Mouse (Mus musculus) midbrain, postnatal 0 days (tissue): ENCODE results near the gene Lamc1. TPM values are rescaled to one million over a fixed set of nuclear protein-coding genes. Genes with fewer than 3 reads are reported as not detected.

Experiments
- ATAC-seq: fragments of 200-750 bp; cut with Nextera tagmentation; 2 replicates; pipeline ENCODE4 v1.8.0; 2017; ENCODE audit warnings: moderate number of reproducible peaks, mild to moderate bottlenecking, moderate TSS enrichment, moderate library complexity; ENCODE audit not compliant: low FRiP score
- DNase-seq: peaks from one replicate; pipeline ENCODE4 v3.0.0-alpha.2; 2015; ENCODE audit warnings: low spot score
- H3K27ac ChIP-seq: fragments of 300-500 bp; sonication (generic); 2 replicates; pipeline ENCODE4 v1.5.1; 2014; ENCODE audit warnings: low read depth, mild to moderate bottlenecking, low read length, mixed read lengths
- H3K27me3 ChIP-seq: fragments of 300-500 bp; sonication (generic); 2 replicates; pipeline ENCODE4 v1.6.1; 2014; ENCODE audit warnings: low read length, control low read depth, mixed read lengths; ENCODE audit not compliant: insufficient read depth
- H3K36me3 ChIP-seq: fragments of 300-500 bp; sonication (generic); 2 replicates; pipeline ENCODE4 v1.6.1; 2014; ENCODE audit warnings: low read length, control low read depth, mixed read lengths; ENCODE audit not compliant: insufficient read depth
- H3K4me1 ChIP-seq: fragments of 300-500 bp; sonication (generic); 2 replicates; pipeline ENCODE4 v1.6.1; 2014; ENCODE audit warnings: mild to moderate bottlenecking, control low read depth, antibody characterized with exemption, low read length, mixed read lengths; ENCODE audit not compliant: insufficient read depth
- H3K4me2 ChIP-seq: fragments of 300-500 bp; sonication (generic); 2 replicates; pipeline ENCODE4 v1.6.1; 2014; ENCODE audit warnings: low read depth, mild to moderate bottlenecking, low read length, mixed read lengths; ENCODE audit not compliant: poor library complexity, severe bottlenecking
- H3K4me3 ChIP-seq: fragments of 300-500 bp; sonication (generic); 2 replicates; pipeline ENCODE4 v1.5.1; 2014; ENCODE audit warnings: low read depth, mild to moderate bottlenecking, low read length, moderate library complexity
- H3K9ac ChIP-seq: fragments of 300-500 bp; sonication (generic); replicated peaks from 2 replicates; pipeline ENCODE4 v1.6.1; 2014; ENCODE audit warnings: mild to moderate bottlenecking, low read length, moderate library complexity, mixed read lengths; ENCODE audit not compliant: poor library complexity, severe bottlenecking
- H3K9me3 ChIP-seq: fragments of 300-500 bp; sonication (generic); 2 replicates; pipeline ENCODE4 v1.6.1; 2016; ENCODE audit warnings: low read length, control low read depth
- CTCF ChIP-seq: IDR thresholded peaks from 2 replicates; pipeline ENCODE4 v1.5.1; 2016; ENCODE audit warnings: antibody characterized with exemption, mild to moderate bottlenecking
- WGBS: fragments of 180-500 bp; shearing (Covaris S2); extraction: QIAGEN DNeasy Blood & Tissue Kit; methylation state at CpG from one replicate; pipeline ENCODE4 v1.1.7; 2014; 5-methylcytosine and 5-hydroxymethylcytosine counted together
- polyA plus RNA-seq: library from polyadenylated mRNA; unstranded; fragments of >200 nt; fragmentation: Nextera tagmentation; extraction: Ambion mirVana; gene quantifications from 2 replicates; pipeline ENCODE4 v1.2.1, GENCODE M21; 2015
- total RNA-seq: library from RNA; depleted of rRNA; stranded (reverse); fragments of >200 nt; gene quantifications from 2 replicates; pipeline ENCODE4 v1.2.3, GENCODE M21; 2014

Lamc1 gene
- total and polyA plus RNA-seq, 2 experiments from 2014 or later = 11.5 to 40.6 TPM

GRCm38 (mm10) chr1:153215676-153216075 lies 116.9 kb downstream of the Lamc1 start:
- no peak overlapping the region for H3K9ac ChIP-seq
- H3K4me2 ChIP-seq = no peak overlapping the region
- H3K9me3 ChIP-seq = no peaks in the 10 kb centered on the region
- H3K4me1 ChIP-seq = no peaks in the 10 kb centered on the region
- no peak for ATAC-seq
- DNase-seq = no peak
- no peaks in the 10 kb centered on the region for H3K27me3 ChIP-seq
- H3K27ac ChIP-seq = no peak overlapping the region
- TF ChIP-seq CTCF = no peak
- H3K4me3 ChIP-seq = no peak overlapping the region
- WGBS = 80% methylated on average over 5 of the region's 5 CpGs
- peaks cover 5% of the 10 kb centered on the region for H3K36me3 ChIP-seq

- Histone ChIP-seq H3K27me3 (no peaks in the 10 kb centered on the region), H3K27ac (no peak overlapping the region), H3K4me2 (no peak overlapping the region), H3K4me1 (no peaks in the 10 kb centered on the region), H3K9ac (no peak overlapping the region), H3K9me3 (no peaks in the 10 kb centered on the region), H3K4me3 (no peak overlapping the region), H3K36me3 (no peaks in the 10 kb centered on the region)
- no peak for DNase-seq
- no peak for ATAC-seq
- TF ChIP-seq CTCF = no peak
- WGBS = 61% methylated on average over 4 of the region's 4 CpGs
These were observed 121.6 kb downstream of the Lamc1 start for GRCm38 (mm10) chr1:153210992-153211391.

GRCm38 (mm10) chr1:153210198-153210597 lies 122.4 kb downstream of the Lamc1 start:
- Histone ChIP-seq H3K4me3 (no peak overlapping the region), H3K36me3 (no peaks in the 10 kb centered on the region), H3K27ac (no peak overlapping the region), H3K9ac (no peak overlapping the region), H3K27me3 (no peaks in the 10 kb centered on the region), H3K4me2 (no peak overlapping the region), H3K4me1 (no peaks in the 10 kb centered on the region), H3K9me3 (no peaks in the 10 kb centered on the region)
- DNase-seq (no peak), ATAC-seq (no peak)
- WGBS = 91% methylated on average over 2 of the region's 2 CpGs
- TF ChIP-seq CTCF = no peak

GRCm38 (mm10) chr1:153202195-153202594 lies 130.4 kb downstream of the Lamc1 start:
- H3K4me2 ChIP-seq = no peak overlapping the region
- no peaks in the 10 kb centered on the region for H3K9me3 ChIP-seq
- no peaks in the 10 kb centered on the region for H3K36me3 ChIP-seq
- 39% methylated on average over 8 of the region's 8 CpGs for WGBS
- TF ChIP-seq CTCF = no peak
- no peak overlapping the region for H3K4me3 ChIP-seq
- H3K27ac ChIP-seq = no peak overlapping the region
- DNase-seq (no peak), ATAC-seq (no peak)
- no peak overlapping the region for H3K9ac ChIP-seq
- H3K4me1 ChIP-seq = no peaks in the 10 kb centered on the region
- H3K27me3 ChIP-seq = no peaks in the 10 kb centered on the region

- Histone ChIP-seq H3K4me2 (no peak overlapping the region), H3K36me3 (no peaks in the 10 kb centered on the region), H3K27ac (no peak overlapping the region), H3K4me3 (no peak overlapping the region), H3K4me1 (no peaks in the 10 kb centered on the region), H3K9me3 (no peaks in the 10 kb centered on the region), H3K9ac (no peak overlapping the region), H3K27me3 (no peaks in the 10 kb centered on the region)
- no peak for TF ChIP-seq CTCF
- DNase-seq (no peak), ATAC-seq (no peak)
- WGBS = 35% methylated on average over 14 of the region's 14 CpGs
These were observed 131.1 kb downstream of the Lamc1 start for GRCm38 (mm10) chr1:153201448-153201847.

GRCm38 (mm10) chr1:153197316-153197850 lies 135.2 kb downstream of the Lamc1 start:
- TF ChIP-seq CTCF = no peak
- H3K27ac ChIP-seq = no peak overlapping the region
- H3K4me3 ChIP-seq = no peak overlapping the region
- H3K4me2 ChIP-seq = no peak overlapping the region
- ATAC-seq (no peak), DNase-seq (no peak)
- H3K4me1 ChIP-seq = no peaks in the 10 kb centered on the region
- H3K9ac ChIP-seq = no peak overlapping the region
- WGBS = 79% methylated on average over 3 of the region's 3 CpGs
- H3K36me3 ChIP-seq = no peaks in the 10 kb centered on the region
- H3K27me3 ChIP-seq = no peaks in the 10 kb centered on the region
- H3K9me3 ChIP-seq = no peaks in the 10 kb centered on the region
